8 mouse cellular contexts compared by ENCODE assay signal in the genomic region with DNA sequence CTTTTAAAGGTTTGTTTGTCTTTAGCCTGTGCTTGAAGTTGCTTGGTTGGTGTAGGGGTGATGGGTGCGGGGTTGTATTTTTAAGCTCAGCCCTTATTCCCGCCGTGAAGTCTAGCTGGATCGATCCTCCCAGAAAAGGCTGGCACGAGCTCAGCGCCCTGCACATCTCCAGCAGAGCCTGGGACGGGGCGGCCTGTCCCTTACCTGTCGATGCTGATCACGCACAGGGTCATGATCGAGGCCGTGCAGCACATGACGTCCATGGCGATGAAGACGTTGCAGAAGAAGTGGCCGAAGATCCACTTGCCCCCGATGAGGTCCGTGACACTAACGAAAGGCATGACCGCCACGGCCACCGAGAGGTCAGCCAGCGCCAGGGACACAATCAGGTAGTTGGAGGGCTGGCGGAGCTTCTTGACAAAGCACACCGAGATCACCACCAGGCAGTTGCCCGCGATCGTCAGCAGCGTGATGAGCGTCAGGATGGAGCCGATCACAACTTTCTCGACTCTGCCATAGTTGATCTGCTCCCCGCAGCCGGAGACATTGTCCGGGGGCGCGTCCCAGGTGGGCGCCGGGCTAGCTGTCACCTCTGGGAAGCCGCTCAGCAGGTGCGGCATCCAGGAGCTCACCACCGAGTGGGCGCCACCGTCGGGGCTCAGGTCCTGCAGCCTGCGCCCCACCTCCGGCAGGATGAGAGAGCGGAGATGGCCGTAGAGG. TPM values are rescaled to one million over a fixed set of nuclear protein-coding genes. Genes with fewer than 3 reads are reported as not detected.
DNase-seq lines count a peak whose midpoint lies in the region; ATAC-seq lines count a peak whose summit lies in the region.

No protein-coding gene starts in this region.

- ATAC-seq in forebrain, embryonic 11.5 days (replicated peaks; ENCODE audit: low FRiP score) = peak; percentile 73
- ATAC-seq in limb, embryonic 13.5 days (ENCODE audit: low FRiP score, low read depth) = no peak; the same call in 1 of the 2 replicates

- no peak overlapping the region for H3K27ac ChIP-seq in forebrain, embryonic 11.5 days (ENCODE audit: low read depth, low read length)
- H3K27ac ChIP-seq in limb, embryonic 13.5 days = no peak overlapping the region

- peak overlapping the region; percentile 47 for H3K9ac ChIP-seq in forebrain, embryonic 11.5 days (ENCODE audit: low read length)
- H3K9ac ChIP-seq in limb, embryonic 13.5 days = peak overlapping the region; percentile 63

- peaks cover 27% of the 10 kb centered on the region for H3K27me3 ChIP-seq in forebrain, embryonic 11.5 days (ENCODE audit: control insufficient read depth, insufficient read depth, low read length)
- peaks cover 51% of the 10 kb centered on the region for H3K27me3 ChIP-seq in limb, embryonic 13.5 days

- no peaks in the 10 kb centered on the region for H3K9me3 ChIP-seq in forebrain, embryonic 11.5 days (ENCODE audit: control insufficient read depth, low read length)
- H3K9me3 ChIP-seq in limb, embryonic 13.5 days = no peaks in the 10 kb centered on the region

- intact Hi-C loops in left cerebral cortex, postnatal 14 days (cut with DNase I) = loop anchor here (5.0 kb wide), 1 partner anchor 929 kb away; no protein-coding TSS in a partner anchor

- peak overlapping the region; percentile 67 for H3K4me2 ChIP-seq in forebrain, embryonic 11.5 days (ENCODE audit: low read depth, low read length, severe bottlenecking)
- peak overlapping the region; percentile 94 for H3K4me2 ChIP-seq in limb, embryonic 13.5 days (replicated peaks)

- 12% methylated on average over 49 of the region's 49 CpGs for WGBS in forebrain, embryonic 11.5 days
- WGBS in limb, embryonic 13.5 days = 7% methylated on average over 49 of the region's 49 CpGs

- H3K36me3 ChIP-seq in forebrain, embryonic 11.5 days (ENCODE audit: control insufficient read depth, insufficient read depth, low read length) = no peaks in the 10 kb centered on the region
- H3K36me3 ChIP-seq in limb, embryonic 13.5 days = no peaks in the 10 kb centered on the region

- DNase-seq in adrenal gland, adult 2 months = peak; percentile 4
- no peak for DNase-seq in adrenal gland, postnatal 4 days (ENCODE audit: low spot score in 2 of 2)
- peak; percentile 10 to 28 for DNase-seq in left cerebral cortex, adult 18-20 months (ENCODE audit: low spot score in 2 of 2)
- no peak for DNase-seq in left cerebral cortex, postnatal 14 days (ENCODE audit: low spot score in 2 of 2)
- DNase-seq in forebrain, embryonic 11.5 days (ENCODE audit: low spot score) = peak; percentile 52
- peak; percentile 12 for DNase-seq in right cerebral cortex, postnatal 4 days
- DNase-seq in T-cell, adult 2 months (ENCODE audit: low spot score) = no peak

- H3K4me1 ChIP-seq in forebrain, embryonic 11.5 days (replicated peaks; ENCODE audit: control insufficient read depth, insufficient read depth, low read length) = no peaks in the 10 kb centered on the region; the same call in 1 of the 2 replicates
- H3K4me1 ChIP-seq in limb, embryonic 13.5 days = peaks cover 9% of the 10 kb centered on the region; the same call in 1 of the 2 replicates

- peak overlapping the region; percentile 59 for H3K4me3 ChIP-seq in forebrain, embryonic 11.5 days (ENCODE audit: low read depth, low read length)
- peak overlapping the region; percentile 63 for H3K4me3 ChIP-seq in limb, embryonic 13.5 days

RNA-seq across cellular contexts. Expression of a gene that starts 0.6 kb away (rescaled TPM):
- total RNA-seq in adrenal gland, adult 2 months (2021) = not detected
- 0.09 and 0.29 TPM in 2 replicates for polyA plus RNA-seq in adrenal gland, adult 2 months (2012; rRNA removed)
- total RNA-seq in adrenal gland, postnatal 4 days (2021) = under 1 TPM; 0.20 to 0.31 TPM
- total RNA-seq in left cerebral cortex, adult 18-20 months (2021) = 10 to 100 TPM; 11.6 to 14.0 TPM
- total RNA-seq in left cerebral cortex, postnatal 14 days (2021) = 10 to 100 TPM; 10.5 to 11.7 TPM
- polyA plus RNA-seq in forebrain, embryonic 11.5 days (2014; fragmentation: Nextera tagmentation; extraction: Ambion mirVana) = 0.08 and 0.25 TPM in 2 replicates
- polyA plus RNA-seq in limb, embryonic 13.5 days (2015; fragmentation: Nextera tagmentation; extraction: Ambion mirVana) = 0.40 and 0.60 TPM in 2 replicates

RNA-seq across cellular contexts. Expression of a gene that starts 26.9 kb away (rescaled TPM):
- 10 to 100 TPM; 18.8 to 19.0 TPM for total RNA-seq in adrenal gland, adult 2 months (2021)
- polyA plus RNA-seq in adrenal gland, adult 2 months (2012; rRNA removed) = 0.36 TPM in 2 replicates
- 10 to 100 TPM; 20.6 to 21.4 TPM for total RNA-seq in adrenal gland, postnatal 4 days (2021)
- total RNA-seq in left cerebral cortex, adult 18-20 months (2021) = 10 to 100 TPM; 18.2 to 19.3 TPM
- total RNA-seq in left cerebral cortex, postnatal 14 days (2021) = 10 to 100 TPM; 15.6 to 15.7 TPM
- 119 and 121 TPM in 2 replicates for polyA plus RNA-seq in forebrain, embryonic 11.5 days (2014; fragmentation: Nextera tagmentation; extraction: Ambion mirVana)
- 78.2 and 82.0 TPM in 2 replicates for polyA plus RNA-seq in limb, embryonic 13.5 days (2015; fragmentation: Nextera tagmentation; extraction: Ambion mirVana)

Comparison
In these comparisons a context has a peak if more than half of its experiments do, and no peak if none do; other contexts are left out.
1. DNase-seq: peak in adrenal gland, adult 2 months (single experiment), left cerebral cortex, adult 18-20 months (2 of 2), forebrain, embryonic 11.5 days (single experiment) and right cerebral cortex, postnatal 4 days (single experiment); none in adrenal gland, postnatal 4 days (0 of 2), left cerebral cortex, postnatal 14 days (0 of 2) and T-cell, adult 2 months (single experiment).
2. RNA of a gene that starts 0.6 kb away (total RNA-seq): 11.6 to 14.0 TPM in left cerebral cortex, adult 18-20 months and 10.5 to 11.7 TPM in left cerebral cortex, postnatal 14 days; 0.20 to 0.31 TPM in adrenal gland, postnatal 4 days and not detected in adrenal gland, adult 2 months; every median in the first group is over 4 times any median in the second.